Mouse (Mus musculus) urinary bladder, adult 2 months (tissue): ENCODE results near the gene Mif4gd. TPM values are rescaled to one million over a fixed set of nuclear protein-coding genes. Genes with fewer than 3 reads are reported as not detected.

Experiments
- DNase-seq: peaks from one replicate; pipeline ENCODE4 v3.0.0; 2022; ENCODE audit warnings: low spot score
- polyA plus RNA-seq: library from polyadenylated mRNA; depleted of rRNA; stranded (reverse); fragments of >200 nt; gene quantifications from 2 replicates; pipeline ENCODE4 v1.2.3, GENCODE M21; 2012

The Mif4gd gene
- polyA plus RNA-seq, 1 experiment: 89.7 TPM

DNA sequence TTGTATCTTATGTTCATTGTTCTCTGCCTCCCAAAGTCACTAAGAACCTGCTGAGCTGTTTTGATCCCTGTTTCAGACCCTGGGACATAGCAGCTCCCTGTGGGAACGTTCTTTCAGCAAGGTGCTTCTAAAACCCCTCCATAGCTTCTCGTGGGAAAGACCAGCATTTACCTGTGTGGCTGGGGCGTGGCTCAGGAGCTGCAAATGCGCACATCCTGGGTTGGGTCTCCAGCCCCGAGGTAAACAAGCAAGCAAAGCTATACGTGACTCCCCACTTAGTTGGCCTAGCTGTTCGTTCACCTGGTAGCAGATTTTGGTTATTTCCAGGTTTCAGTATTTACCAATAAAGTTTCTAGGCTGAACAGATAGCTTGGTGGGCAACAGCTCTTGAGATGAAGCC lies 19.5 kb upstream of the Mif4gd start:
- DNase-seq: no peak

DNA sequence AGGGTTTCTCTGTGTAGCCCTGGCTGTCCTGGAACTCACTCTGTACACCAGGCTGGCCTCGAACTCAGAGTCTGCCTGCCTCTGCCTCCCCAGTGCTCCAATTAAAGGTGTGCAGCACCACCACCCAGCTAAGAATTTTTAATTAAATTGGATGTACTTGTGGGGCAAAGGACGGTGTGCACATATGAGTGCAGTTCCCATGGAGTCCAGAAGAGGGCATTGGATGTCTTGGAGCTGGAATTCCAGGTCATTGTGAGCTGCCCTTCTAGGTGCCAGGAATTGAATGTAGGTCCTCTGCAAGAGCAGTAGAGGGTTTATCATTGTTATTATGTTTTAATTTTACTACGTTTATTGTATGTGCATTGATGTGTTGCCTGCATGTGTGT lies 18.7 kb upstream of the Mif4gd start:
- DNase-seq: no peak

DNA sequence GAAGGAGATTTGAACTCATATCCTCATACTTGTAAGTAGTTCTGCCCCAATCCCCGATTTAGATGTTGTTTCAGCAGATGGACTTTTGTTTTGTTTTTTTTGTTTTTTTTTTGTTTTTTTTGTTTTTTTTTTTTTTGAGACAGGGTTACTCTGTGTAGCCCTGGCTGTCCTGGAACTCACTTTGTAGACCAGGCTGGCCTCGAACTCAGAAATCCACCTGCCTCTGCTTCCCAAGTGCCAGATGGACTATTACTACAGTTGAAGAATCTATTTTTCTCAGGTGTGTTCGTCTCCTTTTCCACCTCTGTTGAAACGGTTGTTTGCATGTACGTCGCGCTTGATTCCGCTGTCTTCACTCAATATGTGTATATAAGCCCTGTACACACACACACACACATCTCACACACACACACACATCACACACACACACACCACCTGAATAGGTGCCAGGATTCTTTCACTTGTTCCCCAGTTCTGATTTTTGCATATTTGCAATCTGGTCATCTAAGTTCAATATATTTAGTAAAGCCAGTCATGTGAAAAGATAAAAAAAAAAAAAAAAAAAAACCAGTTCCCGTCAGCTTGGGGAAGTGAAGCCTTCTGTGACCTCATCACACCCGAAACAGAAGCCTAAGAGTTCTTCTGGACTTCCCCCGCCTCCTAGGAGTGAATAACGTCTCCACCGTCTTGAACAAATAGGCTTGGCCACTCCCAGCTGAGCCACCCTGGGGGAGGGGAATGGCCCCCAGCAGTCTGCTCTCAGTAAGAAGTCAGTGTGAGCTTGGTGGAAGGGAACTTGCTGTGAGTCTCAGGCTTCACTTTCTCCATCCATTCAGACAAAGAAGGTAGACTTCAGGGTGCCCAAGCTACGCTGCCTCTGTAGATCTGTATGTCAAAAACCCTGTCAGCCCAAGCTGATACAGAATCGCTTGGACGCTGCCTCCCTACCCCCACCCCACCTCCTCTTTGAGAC lies 18.0 kb upstream of the Mif4gd start:
- DNase-seq: no peak

DNA sequence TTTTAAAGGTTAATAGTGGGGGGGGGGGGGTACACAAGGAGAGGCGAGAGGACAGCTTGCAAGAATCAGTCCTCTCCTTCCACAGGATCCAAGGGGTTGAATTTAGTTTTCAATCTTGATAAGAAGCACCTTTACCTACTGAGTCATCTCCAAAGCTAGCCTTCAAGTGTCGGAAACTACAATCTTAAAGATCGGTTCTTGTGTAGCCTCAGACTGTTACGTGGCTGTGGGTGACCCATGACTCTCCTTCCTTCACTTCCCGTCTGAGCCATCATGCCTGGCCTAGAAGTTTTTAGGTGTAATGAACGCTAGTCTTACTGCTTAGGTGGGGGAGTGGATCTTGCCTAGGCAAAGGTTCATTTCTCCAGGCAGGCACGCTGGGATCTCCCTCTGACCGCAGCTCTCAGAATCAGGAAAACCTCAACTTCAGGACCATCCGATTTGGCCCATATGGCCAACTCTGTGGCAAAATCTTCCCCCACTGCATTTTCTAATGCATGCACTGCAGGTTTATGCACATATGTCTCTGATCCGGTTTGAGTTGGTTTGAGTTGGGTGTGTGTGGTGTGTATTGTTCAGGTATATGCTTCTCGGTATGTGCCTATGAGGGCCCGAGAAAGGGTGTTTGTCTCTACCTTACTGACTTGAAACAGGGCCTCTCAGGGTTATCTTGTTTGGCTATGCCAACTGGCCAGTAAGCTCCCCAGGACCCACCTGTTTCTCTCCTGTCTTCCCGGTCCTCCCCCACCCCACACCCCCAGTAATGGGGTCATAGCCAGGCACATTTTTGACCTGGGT lies 17.2 kb upstream of the Mif4gd start:
- no peak for DNase-seq

DNA sequence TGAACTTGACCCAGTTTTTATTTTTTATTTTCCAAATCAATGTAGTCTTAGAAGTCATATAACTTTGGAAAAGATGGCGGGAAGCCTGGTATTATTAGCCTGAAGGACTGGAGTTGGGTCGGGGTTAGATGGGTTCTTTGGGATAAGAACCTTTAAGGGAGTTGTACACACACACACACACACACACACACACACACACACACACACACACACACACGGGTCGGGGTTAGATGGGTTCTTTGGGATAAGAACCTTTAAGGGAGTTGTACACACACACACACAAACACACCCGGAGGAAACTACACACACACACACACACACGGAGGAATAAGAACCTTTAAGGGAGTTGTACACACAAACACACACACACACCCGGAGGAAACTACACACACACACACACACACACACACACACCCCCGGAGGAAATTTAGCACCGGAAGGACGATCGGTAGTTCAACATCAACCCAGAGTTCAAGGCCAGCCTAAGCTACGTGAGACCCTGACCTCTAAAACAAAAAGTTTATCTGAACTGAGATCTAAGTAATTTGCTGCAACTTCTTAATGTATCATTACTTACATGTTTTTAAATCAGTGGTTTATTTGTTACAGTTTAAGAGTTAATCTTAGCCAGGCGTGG lies 15.8 kb upstream of the Mif4gd start:
- no peak for DNase-seq

DNA sequence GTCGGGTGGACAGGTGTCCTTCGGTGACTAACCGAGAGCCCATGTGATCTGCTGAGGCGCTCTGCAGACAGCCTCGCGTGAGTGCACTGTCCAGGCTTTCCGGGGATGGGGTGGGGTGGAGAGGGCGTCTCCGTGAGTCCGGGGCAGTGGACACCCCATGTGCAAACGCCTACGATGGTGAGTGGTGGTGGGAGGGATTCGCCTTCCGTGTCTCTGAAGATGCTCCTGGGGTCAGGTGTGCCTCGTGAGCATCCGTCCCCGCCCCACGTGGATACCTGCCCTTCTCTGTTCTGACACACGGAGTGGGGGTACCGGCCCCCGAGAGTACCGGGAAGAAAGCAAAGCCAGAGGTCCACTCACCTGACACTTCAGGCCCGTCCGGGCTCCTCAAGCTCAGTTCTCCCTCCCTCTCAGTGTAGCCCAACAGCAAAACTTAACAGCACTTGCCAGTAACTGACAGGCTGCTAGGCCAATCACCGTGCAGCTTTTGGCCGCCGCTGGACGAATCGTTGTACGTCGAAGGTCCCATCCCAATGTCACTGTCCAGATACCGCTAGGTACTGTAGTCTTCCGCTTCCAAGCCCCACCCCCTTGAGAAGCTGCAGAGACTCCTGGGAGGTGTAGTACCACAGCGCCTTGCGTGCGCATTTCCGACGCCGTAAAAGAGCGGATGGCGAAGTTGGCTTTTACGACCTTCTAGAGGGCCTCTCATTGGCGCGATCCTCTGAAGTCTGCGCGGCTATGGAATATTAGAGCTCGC lies 15.1 kb upstream of the Mif4gd start, which contains the start of gene Slc25a19:
Gene Slc25a19, minus strand, starts transcription at position 591 of the 760 bp plus-strand sequence.
- peak; percentile 94 for DNase-seq

DNA sequence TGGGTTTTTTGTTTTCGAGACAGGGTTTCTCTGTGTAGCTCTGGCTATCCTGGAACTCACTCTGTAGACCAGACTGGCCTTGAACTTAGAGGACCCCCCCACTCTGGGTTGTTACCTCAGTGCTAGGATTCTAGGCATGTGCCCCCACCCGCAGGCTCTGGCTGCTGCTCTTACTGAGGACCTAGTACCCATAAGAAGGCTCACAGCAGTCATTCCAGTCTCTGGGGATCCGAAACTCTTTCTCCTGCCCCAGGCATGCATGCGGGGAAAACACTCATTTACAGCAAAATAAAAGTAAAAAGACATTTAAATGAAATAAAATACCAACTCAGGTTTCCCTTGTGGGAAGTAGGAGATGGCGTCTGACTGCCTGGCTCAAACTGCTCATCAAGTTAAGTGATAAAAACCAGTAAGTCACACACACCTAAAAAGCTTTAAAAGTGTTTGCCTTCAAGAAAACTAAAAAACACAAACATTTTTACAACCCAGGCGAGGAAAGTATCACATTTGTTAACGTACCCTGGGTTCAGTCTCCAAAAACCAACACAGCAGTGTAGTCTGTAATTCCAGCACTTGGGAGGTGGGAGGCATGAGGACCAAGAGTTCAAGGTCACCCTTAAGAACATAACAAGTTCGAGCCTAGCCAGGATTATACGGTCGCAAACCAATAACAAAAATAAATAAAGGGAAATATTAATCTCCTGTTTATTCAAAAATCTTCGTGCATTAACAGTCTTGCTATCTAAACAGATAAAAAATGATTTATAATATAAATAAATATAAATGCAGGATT lies 14.3 kb upstream of the Mif4gd start:
- no peak for DNase-seq

DNA sequence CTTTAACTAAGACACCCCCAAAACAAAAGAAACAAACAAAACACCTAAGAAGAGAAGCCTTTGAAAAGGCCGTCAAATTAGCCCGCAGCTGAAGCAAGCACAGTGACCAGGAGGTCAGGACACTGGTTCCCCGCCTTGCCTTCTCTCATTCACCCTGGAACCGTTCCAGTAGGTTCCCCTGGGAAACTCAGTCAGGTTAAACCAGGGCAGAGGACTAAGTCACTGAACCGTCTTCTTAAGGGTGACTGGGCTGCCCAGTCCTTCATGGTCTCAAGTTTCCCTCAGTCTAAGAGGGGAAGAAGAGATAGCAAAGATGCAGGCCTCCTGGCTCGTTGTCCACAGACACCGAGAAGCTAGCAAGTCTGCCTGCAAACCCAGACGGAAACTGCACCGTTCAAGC lies 13.1 kb upstream of the Mif4gd start:
- no peak for DNase-seq

DNA sequence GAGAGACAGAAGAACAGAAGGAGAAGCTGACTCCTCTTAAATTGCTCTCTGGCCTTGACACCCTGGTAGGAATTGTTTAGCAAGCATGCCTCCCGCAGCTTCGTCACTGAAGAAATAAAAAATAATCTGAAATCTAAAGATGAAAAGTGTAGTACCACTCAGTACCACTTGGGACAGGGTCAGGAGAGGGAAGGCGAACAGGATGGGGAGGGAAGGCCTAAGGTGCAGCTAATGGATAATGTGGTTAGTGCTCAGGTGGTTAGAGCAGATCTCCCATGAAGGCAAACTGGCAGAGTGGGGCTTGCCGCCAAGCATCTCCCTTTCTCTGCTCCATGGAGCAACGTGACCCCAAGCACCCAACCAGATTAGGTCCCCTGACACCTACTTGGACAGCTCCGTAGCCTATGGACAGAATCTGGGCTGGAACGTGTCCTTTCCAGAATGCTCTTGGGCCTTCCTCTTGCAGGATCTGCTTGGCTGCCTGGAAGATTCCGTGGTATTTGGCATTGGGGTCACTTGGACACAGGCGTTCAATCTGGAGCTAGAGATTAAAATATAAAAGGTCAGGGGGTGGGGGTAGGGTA lies 10.8 kb upstream of the Mif4gd start:
- DNase-seq: no peak

DNA sequence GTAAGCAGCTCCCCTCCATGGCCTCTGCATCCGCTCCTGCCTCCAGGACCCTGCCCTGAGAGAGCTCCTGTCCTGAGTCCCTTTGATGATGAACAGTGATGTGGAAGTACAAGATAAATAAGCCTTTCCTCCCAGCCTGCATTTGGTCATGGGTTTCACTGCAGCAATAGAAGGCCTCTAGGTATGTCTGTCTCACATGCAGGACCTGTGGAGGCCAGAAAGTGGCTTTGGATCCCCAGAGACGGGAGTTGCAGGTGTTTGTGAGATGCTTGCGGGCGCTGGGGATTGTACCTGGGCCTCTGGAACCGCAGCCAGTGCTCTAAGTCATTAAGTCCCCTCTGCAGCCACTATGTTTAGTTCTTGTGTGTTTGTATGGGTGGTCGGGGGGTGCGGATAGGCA lies 7.2 kb upstream of the Mif4gd start:
- DNase-seq: no peak

DNA sequence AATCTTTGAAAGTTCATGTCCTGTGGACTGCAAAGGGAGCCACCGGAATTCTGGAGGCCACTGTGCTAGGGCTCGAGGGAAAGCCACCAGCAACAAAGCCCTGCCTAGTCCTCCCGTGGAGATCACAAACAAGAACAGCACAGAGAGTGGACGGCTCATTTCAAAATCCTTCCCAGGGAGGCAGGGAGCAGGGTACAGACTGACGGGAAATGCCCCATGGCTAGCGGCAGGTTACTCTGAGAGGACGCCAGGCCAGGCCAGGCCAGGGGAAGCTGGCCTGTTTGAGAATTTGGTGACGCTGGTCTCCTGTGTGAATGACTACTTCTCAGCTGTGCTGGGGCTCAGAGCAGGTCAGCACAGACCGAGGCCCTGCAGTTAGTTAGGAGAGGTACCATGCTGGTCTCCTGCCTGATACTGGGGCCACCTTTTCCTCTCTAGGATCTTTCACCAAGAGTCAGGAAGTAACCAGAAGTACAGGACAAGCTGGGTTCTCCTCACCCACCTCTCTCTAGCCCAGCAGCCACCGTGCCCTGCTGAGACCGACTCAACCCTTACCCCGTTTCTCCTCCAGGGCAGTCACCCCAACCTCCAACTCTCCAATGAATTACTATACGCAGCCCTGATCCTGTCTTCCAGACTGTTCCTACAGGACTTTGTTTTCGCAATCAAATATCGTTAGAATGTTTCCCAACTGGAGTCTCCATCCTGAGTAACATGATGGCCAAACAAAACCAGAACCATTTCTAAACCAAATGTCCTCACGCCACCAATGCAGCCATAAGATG lies 6.2 kb upstream of the Mif4gd start:
- DNase-seq: no peak

DNA sequence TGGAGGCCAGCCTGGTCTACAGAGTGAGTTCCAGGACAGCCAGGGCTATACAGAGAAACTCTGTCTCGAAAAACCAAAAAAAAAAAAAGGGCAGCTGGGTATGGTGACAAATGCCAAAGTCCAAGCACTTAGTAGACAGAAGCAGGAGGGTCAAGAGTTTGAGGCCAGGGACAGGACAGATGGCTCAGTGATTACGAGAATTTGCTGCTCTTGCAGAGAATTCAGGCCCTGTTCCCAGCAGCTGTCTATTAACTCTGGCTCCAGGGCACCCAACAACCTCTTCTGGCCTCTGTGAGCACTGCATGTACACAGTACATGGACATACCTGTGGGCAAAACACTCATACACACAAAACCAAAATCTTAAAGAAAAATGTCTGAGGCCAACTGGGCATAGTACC lies 5.2 kb upstream of the Mif4gd start:
- DNase-seq: no peak

DNA sequence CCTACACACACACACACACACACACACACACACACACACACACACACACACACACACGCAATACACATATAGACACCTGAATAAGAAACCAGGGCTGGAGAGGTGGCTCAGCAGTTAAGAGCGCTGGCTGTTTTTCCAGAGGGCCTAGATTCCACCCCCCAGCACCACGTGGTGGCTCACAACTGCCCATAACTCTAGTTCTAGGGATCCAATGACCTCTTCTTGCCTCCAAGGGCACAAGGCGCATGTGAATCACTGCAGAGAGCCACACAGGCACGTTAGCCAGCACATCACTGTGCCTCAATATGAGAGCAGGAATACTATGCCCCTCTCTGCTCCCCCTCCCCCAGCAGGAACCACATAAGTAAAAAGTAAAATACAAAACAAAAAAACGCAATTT lies 4.1 kb upstream of the Mif4gd start:
- no peak for DNase-seq

DNA sequence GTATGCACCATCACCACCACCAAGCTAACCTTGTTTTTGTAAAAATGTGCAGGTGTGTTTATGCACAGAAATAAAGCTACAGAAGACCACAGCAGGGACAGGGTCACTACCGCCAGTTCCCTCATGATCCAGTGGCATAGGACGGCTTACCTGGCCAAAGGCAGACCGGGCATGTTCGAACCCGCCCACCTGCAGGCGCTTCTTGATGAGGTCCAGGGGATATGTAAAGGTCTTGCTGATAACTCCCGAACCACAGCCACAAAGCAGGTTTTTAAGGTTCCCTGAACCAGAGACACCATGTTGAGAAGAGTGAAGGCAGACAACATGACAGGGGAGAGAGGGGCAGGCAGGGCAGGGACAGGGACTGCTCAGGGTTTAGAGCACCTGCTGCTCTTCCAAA lies 3.6 kb upstream of the Mif4gd start:
- no peak for DNase-seq

DNA sequence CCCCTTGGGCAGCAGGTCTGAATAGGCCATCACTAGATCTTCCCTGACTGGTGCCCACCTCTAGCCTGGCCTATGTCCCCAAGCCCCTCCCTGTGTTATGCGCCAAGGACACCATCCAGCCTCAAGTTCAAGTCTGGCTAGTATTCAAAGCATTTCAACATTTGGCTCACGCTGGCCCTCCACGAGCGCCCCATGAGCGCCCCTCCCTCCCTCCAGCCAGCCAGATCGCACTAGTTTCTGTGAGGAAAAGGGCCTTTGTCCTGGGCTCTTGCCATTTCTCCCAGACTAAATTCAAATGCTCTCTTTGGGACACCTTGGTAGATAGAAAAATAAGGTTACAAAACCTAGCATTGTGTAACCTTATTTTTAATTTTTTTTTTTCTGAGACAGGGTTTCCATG lies 3.1 kb upstream of the Mif4gd start:
- DNase-seq: no peak

DNA sequence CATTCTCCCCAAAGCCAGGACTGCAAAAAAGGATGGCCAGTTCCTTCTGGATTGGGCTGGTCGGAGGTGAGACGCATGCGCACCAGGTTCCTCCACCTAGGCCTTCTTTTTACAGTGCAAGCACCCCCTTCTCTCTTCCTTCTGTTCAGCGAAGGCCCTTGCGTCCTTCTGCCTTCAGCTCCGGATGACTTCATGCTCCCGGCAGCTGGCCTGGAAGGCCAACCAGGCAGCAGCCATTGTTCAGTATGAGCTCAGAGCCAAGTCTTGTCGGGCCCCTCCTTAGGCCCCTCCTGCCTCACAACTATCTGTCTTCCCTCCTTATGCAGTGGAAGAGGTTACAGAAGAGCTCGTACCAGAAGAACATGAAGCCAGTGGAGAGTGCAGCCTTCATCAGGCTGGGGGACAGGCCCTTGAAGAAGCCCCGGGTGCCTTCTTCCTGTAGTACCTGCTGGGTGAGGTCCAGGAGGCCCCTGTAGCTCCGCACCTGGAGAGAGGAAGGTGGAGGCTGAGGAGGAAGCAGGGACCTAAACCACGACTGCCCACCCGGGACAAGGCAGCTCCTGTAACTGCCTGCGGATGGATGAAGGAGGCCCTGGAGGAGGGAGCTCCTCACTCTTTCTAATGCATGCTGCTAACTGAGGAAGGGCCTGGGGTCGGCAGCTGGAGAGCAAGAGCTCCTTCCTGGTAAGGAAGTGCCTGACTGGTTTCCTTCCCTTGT lies 2.5 kb upstream of the Mif4gd start:
- DNase-seq: no peak

DNA sequence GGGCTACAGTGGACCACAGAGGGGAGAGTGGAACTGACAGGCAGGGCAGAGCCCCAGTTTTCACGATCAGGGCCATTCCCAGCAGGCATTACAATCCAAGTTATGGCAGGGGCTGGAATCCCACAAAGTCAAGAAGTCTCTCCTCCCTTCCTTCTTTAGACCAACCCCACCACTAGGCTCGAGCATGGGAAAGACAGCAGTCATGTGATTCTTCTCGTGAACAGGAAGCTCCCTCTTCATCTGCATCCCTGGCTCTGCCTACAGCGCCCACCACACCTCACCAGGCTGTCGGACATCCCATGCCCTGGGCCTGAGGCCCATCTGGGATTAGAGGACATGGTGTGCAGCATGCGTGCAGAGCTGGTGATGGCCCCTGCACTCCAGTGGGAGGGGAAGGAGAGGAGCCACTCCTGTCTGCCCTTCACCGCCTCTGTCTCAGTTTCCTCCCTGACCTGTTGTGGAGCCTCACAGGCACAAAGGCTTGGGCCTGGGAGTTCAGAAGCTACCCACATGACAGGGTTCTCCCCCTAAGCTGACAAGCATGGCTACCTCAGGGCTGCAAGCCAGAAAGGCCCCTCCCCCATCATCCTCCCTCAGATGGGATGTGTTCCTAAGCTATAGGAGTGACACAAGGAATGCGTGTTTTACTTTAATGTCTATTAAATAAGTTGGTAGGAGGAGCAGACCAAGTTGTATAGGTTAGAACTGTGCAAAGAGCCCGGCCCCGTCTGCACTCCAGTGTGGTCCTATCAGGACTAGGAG lies 1.8 kb upstream of the Mif4gd start:
- no peak for DNase-seq
